Mouse (Mus musculus) C3H10T1/2 (cell line): ENCODE results near the gene Nhlrc3. TPM values are rescaled to one million over a fixed set of nuclear protein-coding genes. Genes with fewer than 3 reads are reported as not detected.

Experiments used
- polyA plus RNA-seq, 2 experiments: library from polyadenylated mRNA; unstranded; fragments of >200 nt; fragmentation: generic; extraction: Trizol; gene quantifications; one replicate each; pipeline ENCODE4 v1.2.1; 2012; ENCODE audit warnings: missing spikeins in 2 of 2

Nhlrc3 gene
- 1 to 10 TPM in 1 of 2 experiments, under 1 TPM in 1; 0.42 to 3.2 TPM for polyA plus RNA-seq

DNA sequence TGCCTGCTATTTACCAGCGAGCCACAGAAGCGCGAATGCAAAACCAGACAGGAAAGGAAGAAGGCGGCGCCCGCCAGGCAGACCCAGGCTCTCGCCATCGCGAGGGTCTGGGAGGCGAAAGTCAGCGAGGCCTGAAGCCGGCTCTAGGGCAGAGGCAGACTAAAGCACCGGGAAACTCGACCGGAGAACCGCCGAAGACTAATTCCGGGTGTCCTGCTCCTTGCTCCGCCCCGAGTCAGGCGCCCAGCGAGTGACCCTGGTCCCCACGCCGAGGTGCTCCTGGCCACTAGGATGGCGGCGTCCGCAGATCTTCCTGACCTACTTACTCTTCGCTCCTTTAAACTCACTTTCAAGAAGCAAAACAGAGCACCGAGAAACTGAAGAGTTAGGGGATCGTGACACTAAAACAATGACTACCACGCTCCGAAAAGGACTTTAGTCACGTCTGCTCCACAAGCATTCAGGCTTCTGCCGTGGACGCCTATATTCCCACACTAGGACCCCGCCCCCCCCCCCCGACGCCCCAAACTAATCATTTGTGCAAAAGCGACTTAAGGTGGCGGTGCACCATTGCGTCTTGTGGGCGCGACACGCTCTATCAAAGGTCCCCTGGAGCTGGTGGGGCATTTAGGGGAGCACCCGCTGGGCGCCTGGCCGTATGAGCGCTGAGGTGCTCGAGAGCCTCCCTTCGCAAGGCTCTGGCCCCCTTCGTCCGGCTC, at the start of gene Nhlrc3, which contains the start of gene Proser1:
TSS of gene Nhlrc3 (minus strand) at position 287 of the 719 bp plus-strand sequence.
TSS of gene Proser1 (plus strand) at position 621 of the 719 bp plus-strand sequence.

DNA sequence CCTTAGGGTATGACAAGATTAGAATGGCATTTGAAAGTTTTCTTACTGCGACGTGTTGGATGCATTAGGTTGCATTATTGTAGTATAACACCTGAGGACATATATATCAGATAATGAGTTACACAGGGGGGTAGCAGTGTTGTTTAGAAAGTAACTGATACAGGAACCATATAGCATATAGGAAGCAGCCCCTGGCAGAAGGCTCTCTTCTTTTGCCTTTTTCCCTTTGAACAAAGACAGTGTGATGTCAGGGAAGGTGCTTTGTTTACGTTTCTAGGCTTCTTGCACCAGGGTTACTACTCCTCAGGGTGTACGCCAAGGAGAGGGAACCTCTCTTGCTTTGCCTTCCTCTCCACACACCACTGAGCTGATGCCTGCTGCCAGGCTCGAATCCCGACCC, 25.2 kb upstream of the Nhlrc3 start, which contains the start of gene Stoml3:
TSS of gene Stoml3 (plus strand) at position 301 of the 400 bp plus-strand sequence.

Other genes starting within 250 kb of the Nhlrc3 start
- gene Proser1, start 334 bp upstream of the Nhlrc3 start, polyA plus RNA-seq: 1 to 10 TPM in 1 of 2 experiments, under 1 TPM in 1; 0.99 to 7.2 TPM
- not detected for gene Stoml3, start 25.3 kb upstream of the Nhlrc3 start, polyA plus RNA-seq
- not detected for gene Frem2, start 194.0 kb upstream of the Nhlrc3 start, polyA plus RNA-seq